8 mouse cellular contexts compared by ENCODE assay signal in the genomic region with DNA sequence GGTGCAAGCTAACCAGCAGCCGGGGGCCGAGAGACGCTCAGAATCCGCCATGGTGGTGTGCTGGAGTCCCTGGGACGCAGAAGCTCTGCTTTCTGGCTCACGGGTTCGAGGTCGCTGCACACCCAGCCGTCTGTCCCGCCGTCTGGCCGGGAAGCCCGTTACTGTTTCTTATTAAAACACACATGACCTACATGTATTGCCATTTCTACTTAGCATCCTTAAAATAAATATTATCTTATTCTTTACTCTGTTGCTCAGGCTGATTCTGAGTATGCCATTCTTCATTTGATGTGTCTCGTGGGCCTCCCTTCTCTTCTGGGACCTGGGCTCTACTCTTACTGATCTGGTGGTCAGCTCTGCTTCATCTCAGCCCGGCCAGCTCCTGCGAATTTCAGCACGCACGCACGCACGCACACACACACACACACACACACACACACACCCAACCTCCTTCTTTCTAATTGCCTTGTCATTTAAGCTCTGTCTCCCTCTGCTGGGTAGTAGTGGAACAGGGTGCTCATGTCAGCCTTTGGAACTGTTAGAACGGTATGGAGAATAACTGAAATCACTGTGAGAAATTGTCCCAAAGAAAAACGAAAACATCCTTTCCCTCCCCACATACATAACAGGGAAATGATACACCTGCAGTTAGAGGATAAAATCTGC. TPM values are rescaled to one million over a fixed set of nuclear protein-coding genes. Genes with fewer than 3 reads are reported as not detected.
DNase-seq lines count a peak whose midpoint lies in the region; ATAC-seq lines count a peak whose summit lies in the region.

A gene (minus strand): TSS at position 51 of the 666 bp plus-strand sequence.

- no peaks in the 10 kb centered on the region for H3K4me1 ChIP-seq in heart, embryonic 11.5 days (ENCODE audit: control insufficient read depth, insufficient read depth, low read length)

- 82% methylated on average over 22 of the region's 22 CpGs for WGBS in heart, embryonic 11.5 days (ENCODE audit: insufficient replicate concordance)

- H3K4me2 ChIP-seq in heart, embryonic 11.5 days: no peak within 1 kb of the TSS

- H3K27me3 ChIP-seq in heart, embryonic 11.5 days (ENCODE audit: control insufficient read depth, insufficient read depth, low read length): no peaks in the 10 kb centered on the region

- H3K9me3 ChIP-seq in heart, embryonic 11.5 days (replicated peaks; ENCODE audit: control insufficient read depth, low read length): no peaks in the 10 kb centered on the region

- H3K27ac ChIP-seq in heart, embryonic 11.5 days (ENCODE audit: low read depth, low read length): no peak within 1 kb of the TSS

- no peaks in the 10 kb centered on the region for H3K36me3 ChIP-seq in heart, embryonic 11.5 days (ENCODE audit: control insufficient read depth, insufficient read depth, low read length)

- H3K9ac ChIP-seq in heart, embryonic 11.5 days (ENCODE audit: low read depth, low read length): no peak within 1 kb of the TSS

- DNase-seq in heart, adult 8-10 months (ENCODE audit: low spot score): peak; percentile 13
- DNase-seq in WW6 (ENCODE audit: low read depth, low spot score): peak; percentile 16
- DNase-seq in cerebellum, postnatal 14 days: peak; percentile 75 to 88
- peak; percentile 42 to 78 for DNase-seq in frontal cortex, postnatal 36 days (ENCODE audit: low spot score in 2 of 2)
- peak; percentile 68 to 75 for DNase-seq in layer of hippocampus, postnatal 10 days (ENCODE audit: low spot score in 2 of 2)
- DNase-seq in mesoderm, embryonic 11.5 days (ENCODE audit: low read depth, low spot score): peak; percentile 55
- DNase-seq in telencephalon, adult 2 months (ENCODE audit: low read depth, low spot score): peak; percentile 49

- ATAC-seq in heart, embryonic 11.5 days (replicated peaks; ENCODE audit: insufficient number of reproducible peaks, low FRiP score, low TSS enrichment): no peak

- H3K4me3 ChIP-seq in heart, embryonic 11.5 days (ENCODE audit: low read depth, low read length): no peak within 1 kb of the TSS

RNA-seq across cellular contexts. Expression of the gene that starts here (rescaled TPM):
- total RNA-seq in heart, adult 8-10 months (2022): 10 to 100 TPM in 1 of 4 experiments, 1 to 10 TPM in 1, under 1 TPM in 1, not detected in 1; 0.46 to 10.1 (median 6.9) TPM
- 3.0 and 3.3 TPM in 2 replicates for polyA plus RNA-seq in heart, embryonic 11.5 days (2014; fragmentation: Nextera tagmentation; extraction: Ambion mirVana)
- total RNA-seq in layer of hippocampus, postnatal 10 days (2021): 1 to 10 TPM in 1 of 2 experiments, not detected in 1; 5.7 TPM

Comparison
In these comparisons a context has a peak if more than half of its experiments do, and no peak if none do; other contexts are left out.
1. DNase-seq: peak in every context shown above with its lines; median percentile 82 in cerebellum, postnatal 14 days; 72 in layer of hippocampus, postnatal 10 days; 60 in frontal cortex, postnatal 36 days; 55 in mesoderm, embryonic 11.5 days; 49 in telencephalon, adult 2 months; 16 in WW6; 13 in heart, adult 8-10 months.